Mouse (Mus musculus): Measurements from ENCODE around the gene Agrp. TPM values are rescaled to one million over a fixed set of nuclear protein-coding genes. Genes with fewer than 3 reads are reported as not detected.

The Agrp gene
- polyA plus RNA-seq, 1 experiment from 2014 or later: 0.56 TPM

GRCm38 (mm10) chr8:105598777-105599176, 38.4 kb downstream of the Agrp start:
- H3K9ac ChIP-seq (ENCODE audit: low read length): no peak overlapping the region
- ATAC-seq (ENCODE audit: low FRiP score): no peak
- 84% methylated on average over 6 of the region's 6 CpGs for WGBS

GRCm38 (mm10) chr8:105596362-105597034, 40.7 kb downstream of the Agrp start:
- peak; percentile 94 for DNase-seq (ENCODE audit: low spot score, missing footprints)
- H3K9me3 ChIP-seq (ENCODE audit: control insufficient read depth, low read length): no peaks in the 10 kb centered on the region
- no peak overlapping the region for H3K4me2 ChIP-seq
- no peak overlapping the region for H3K27ac ChIP-seq (ENCODE audit: low read depth, low read length)
- 6% methylated on average over 14 of the region's 14 CpGs for WGBS
- no peaks in the 10 kb centered on the region for H3K4me1 ChIP-seq (ENCODE audit: control insufficient read depth, insufficient read depth, low read length)
- H3K4me3 ChIP-seq (ENCODE audit: low read depth, low read length): no peak overlapping the region
- H3K36me3 ChIP-seq (ENCODE audit: control insufficient read depth, insufficient read depth, low read length): no peaks in the 10 kb centered on the region
- ATAC-seq (ENCODE audit: low FRiP score): peak; percentile 50; the same call in 1 of the 2 replicates
- no peaks in the 10 kb centered on the region for H3K27me3 ChIP-seq (ENCODE audit: control insufficient read depth, insufficient read depth, low read length)
- no peak overlapping the region for H3K9ac ChIP-seq (ENCODE audit: low read length)

More at GRCm38 (mm10) chr8:105598777-105599176, 38.4 kb downstream of the Agrp start:
- no peaks in the 10 kb centered on the region for H3K36me3 ChIP-seq (ENCODE audit: control insufficient read depth, insufficient read depth, low read length)
- H3K4me2 ChIP-seq: no peak overlapping the region
- H3K27me3 ChIP-seq (ENCODE audit: control insufficient read depth, insufficient read depth, low read length): no peaks in the 10 kb centered on the region
- no peak overlapping the region for H3K4me3 ChIP-seq (ENCODE audit: low read depth, low read length)
- no peak for DNase-seq (ENCODE audit: low spot score, missing footprints)
- no peaks in the 10 kb centered on the region for H3K4me1 ChIP-seq (ENCODE audit: control insufficient read depth, insufficient read depth, low read length)
- H3K27ac ChIP-seq (ENCODE audit: low read depth, low read length): no peak overlapping the region
- H3K9me3 ChIP-seq (ENCODE audit: control insufficient read depth, low read length): no peaks in the 10 kb centered on the region

GRCm38 (mm10) chr8:105594451-105595242, 42.5 kb downstream of the Agrp start:
- Histone ChIP-seq H3K9ac (ENCODE audit: low read length) (no peak overlapping the region), H3K27me3 (ENCODE audit: control insufficient read depth, insufficient read depth, low read length) (no peaks in the 10 kb centered on the region), H3K27ac (ENCODE audit: low read depth, low read length) (no peak overlapping the region), H3K9me3 (ENCODE audit: control insufficient read depth, low read length) (no peaks in the 10 kb centered on the region), H3K4me2 (no peak overlapping the region), H3K4me3 (ENCODE audit: low read depth, low read length) (no peak overlapping the region), H3K4me1 (ENCODE audit: control insufficient read depth, insufficient read depth, low read length) (no peaks in the 10 kb centered on the region), H3K36me3 (ENCODE audit: control insufficient read depth, insufficient read depth, low read length) (no peaks in the 10 kb centered on the region)
- DNase-seq (ENCODE audit: low spot score, missing footprints) (no peak), ATAC-seq (ENCODE audit: low FRiP score) (no peak)
- 84% methylated on average over 18 of the region's 18 CpGs for WGBS

- Histone ChIP-seq H3K4me3 (ENCODE audit: low read depth, low read length) (no peak overlapping the region), H3K27me3 (ENCODE audit: control insufficient read depth, insufficient read depth, low read length) (no peaks in the 10 kb centered on the region), H3K4me2 (no peak overlapping the region), H3K9me3 (ENCODE audit: control insufficient read depth, low read length) (no peaks in the 10 kb centered on the region), H3K27ac (ENCODE audit: low read depth, low read length) (no peak overlapping the region), H3K9ac (ENCODE audit: low read length) (no peak overlapping the region), H3K36me3 (ENCODE audit: control insufficient read depth, insufficient read depth, low read length) (no peaks in the 10 kb centered on the region), H3K4me1 (ENCODE audit: control insufficient read depth, insufficient read depth, low read length) (no peaks in the 10 kb centered on the region)
- WGBS: 32% methylated on average over 15 of the region's 15 CpGs
- ATAC-seq (ENCODE audit: low FRiP score) (no peak), DNase-seq (ENCODE audit: low spot score, missing footprints) (peak; percentile 86)
Measured at GRCm38 (mm10) chr8:105593859-105594258, 43.3 kb downstream of the Agrp start.

- no peaks in the 10 kb centered on the region for H3K27me3 ChIP-seq (ENCODE audit: control insufficient read depth, insufficient read depth, low read length)
- ATAC-seq (ENCODE audit: low FRiP score) (no peak), DNase-seq (ENCODE audit: low spot score, missing footprints) (no peak)
- H3K27ac ChIP-seq (ENCODE audit: low read depth, low read length): no peak overlapping the region
- no peak overlapping the region for H3K9ac ChIP-seq (ENCODE audit: low read length)
- no peaks in the 10 kb centered on the region for H3K36me3 ChIP-seq (ENCODE audit: control insufficient read depth, insufficient read depth, low read length)
- no peak overlapping the region for H3K4me3 ChIP-seq (ENCODE audit: low read depth, low read length)
- H3K9me3 ChIP-seq (ENCODE audit: control insufficient read depth, low read length): no peaks in the 10 kb centered on the region
- 88% methylated on average over 2 of the region's 2 CpGs for WGBS
- H3K4me1 ChIP-seq (ENCODE audit: control insufficient read depth, insufficient read depth, low read length): no peaks in the 10 kb centered on the region
- no peak overlapping the region for H3K4me2 ChIP-seq
Measured at GRCm38 (mm10) chr8:105592431-105592830, 44.8 kb downstream of the Agrp start.

- DNase-seq (ENCODE audit: low spot score, missing footprints) (no peak), ATAC-seq (ENCODE audit: low FRiP score) (no peak)
- WGBS: 66% methylated on average over 3 of the region's 3 CpGs
- Histone ChIP-seq H3K9me3 (ENCODE audit: control insufficient read depth, low read length) (no peaks in the 10 kb centered on the region), H3K27me3 (ENCODE audit: control insufficient read depth, insufficient read depth, low read length) (no peaks in the 10 kb centered on the region), H3K4me2 (no peak overlapping the region), H3K4me3 (ENCODE audit: low read depth, low read length) (no peak overlapping the region), H3K36me3 (ENCODE audit: control insufficient read depth, insufficient read depth, low read length) (no peaks in the 10 kb centered on the region), H3K4me1 (ENCODE audit: control insufficient read depth, insufficient read depth, low read length) (no peaks in the 10 kb centered on the region), H3K9ac (ENCODE audit: low read length) (no peak overlapping the region), H3K27ac (ENCODE audit: low read depth, low read length) (no peak overlapping the region)
Measured at GRCm38 (mm10) chr8:105579719-105580118, 57.5 kb downstream of the Agrp start.

GRCm38 (mm10) chr8:105575538-105575937, 61.7 kb downstream of the Agrp start:
- no peaks in the 10 kb centered on the region for H3K27me3 ChIP-seq (ENCODE audit: control insufficient read depth, insufficient read depth, low read length)
- H3K4me1 ChIP-seq (ENCODE audit: control insufficient read depth, insufficient read depth, low read length): no peaks in the 10 kb centered on the region
- H3K27ac ChIP-seq (ENCODE audit: low read depth, low read length): no peak overlapping the region
- no peak for DNase-seq (ENCODE audit: low spot score, missing footprints)
- 74% methylated on average over 3 of the region's 3 CpGs for WGBS
- H3K9me3 ChIP-seq (ENCODE audit: control insufficient read depth, low read length): no peaks in the 10 kb centered on the region
- H3K9ac ChIP-seq (ENCODE audit: low read length): no peak overlapping the region
- no peak for ATAC-seq (ENCODE audit: low FRiP score)
- no peak overlapping the region for H3K4me3 ChIP-seq (ENCODE audit: low read depth, low read length)
- no peaks in the 10 kb centered on the region for H3K36me3 ChIP-seq (ENCODE audit: control insufficient read depth, insufficient read depth, low read length)
- H3K4me2 ChIP-seq: no peak overlapping the region

GRCm38 (mm10) chr8:105574741-105575140, 62.5 kb downstream of the Agrp start:
- ATAC-seq (ENCODE audit: low FRiP score): no peak
- H3K4me2 ChIP-seq: no peak overlapping the region
- no peak overlapping the region for H3K4me3 ChIP-seq (ENCODE audit: low read depth, low read length)
- no peaks in the 10 kb centered on the region for H3K36me3 ChIP-seq (ENCODE audit: control insufficient read depth, insufficient read depth, low read length)
- no peak overlapping the region for H3K27ac ChIP-seq (ENCODE audit: low read depth, low read length)
- no peak for DNase-seq (ENCODE audit: low spot score, missing footprints)
- H3K9me3 ChIP-seq (ENCODE audit: control insufficient read depth, low read length): no peaks in the 10 kb centered on the region
- no peaks in the 10 kb centered on the region for H3K27me3 ChIP-seq (ENCODE audit: control insufficient read depth, insufficient read depth, low read length)
- 49% methylated on average over 6 of the region's 6 CpGs for WGBS
- no peak overlapping the region for H3K9ac ChIP-seq (ENCODE audit: low read length)
- H3K4me1 ChIP-seq (ENCODE audit: control insufficient read depth, insufficient read depth, low read length): no peaks in the 10 kb centered on the region

- no peak overlapping the region for H3K4me2 ChIP-seq
- DNase-seq (ENCODE audit: low spot score, missing footprints) (no peak), ATAC-seq (ENCODE audit: low FRiP score) (no peak)
- H3K36me3 ChIP-seq (ENCODE audit: control insufficient read depth, insufficient read depth, low read length): no peaks in the 10 kb centered on the region
- no peak overlapping the region for H3K27ac ChIP-seq (ENCODE audit: low read depth, low read length)
- no peak overlapping the region for H3K9ac ChIP-seq (ENCODE audit: low read length)
- H3K4me3 ChIP-seq (ENCODE audit: low read depth, low read length): no peak overlapping the region
- no peaks in the 10 kb centered on the region for H3K9me3 ChIP-seq (ENCODE audit: control insufficient read depth, low read length)
- H3K4me1 ChIP-seq (ENCODE audit: control insufficient read depth, insufficient read depth, low read length): no peaks in the 10 kb centered on the region
- H3K27me3 ChIP-seq (ENCODE audit: control insufficient read depth, insufficient read depth, low read length): no peaks in the 10 kb centered on the region
Measured at GRCm38 (mm10) chr8:105573427-105573826, 63.8 kb downstream of the Agrp start.
